Mouse (Mus musculus) lung, postnatal 0 days (tissue): ENCODE data around the gene Ccno.

Source experiments
- CTCF ChIP-seq: IDR thresholded peaks from 2 replicates; pipeline ENCODE4 v1.5.1; 2016; ENCODE audit warnings: antibody characterized with exemption, mild to moderate bottlenecking
- EP300 ChIP-seq: IDR thresholded peaks from 2 replicates; pipeline ENCODE4 v1.6.1; 2016; ENCODE audit warnings: antibody characterized with exemption, mild to moderate bottlenecking, control low read depth

- TF ChIP-seq CTCF (no peak), EP300 (no peak)
Measured at GRCm38 (mm10) chr13:113022467-113022866, 34.9 kb downstream of the Ccno start.
